Mouse (Mus musculus): Measurements from ENCODE around the gene Brd2.

DNA sequence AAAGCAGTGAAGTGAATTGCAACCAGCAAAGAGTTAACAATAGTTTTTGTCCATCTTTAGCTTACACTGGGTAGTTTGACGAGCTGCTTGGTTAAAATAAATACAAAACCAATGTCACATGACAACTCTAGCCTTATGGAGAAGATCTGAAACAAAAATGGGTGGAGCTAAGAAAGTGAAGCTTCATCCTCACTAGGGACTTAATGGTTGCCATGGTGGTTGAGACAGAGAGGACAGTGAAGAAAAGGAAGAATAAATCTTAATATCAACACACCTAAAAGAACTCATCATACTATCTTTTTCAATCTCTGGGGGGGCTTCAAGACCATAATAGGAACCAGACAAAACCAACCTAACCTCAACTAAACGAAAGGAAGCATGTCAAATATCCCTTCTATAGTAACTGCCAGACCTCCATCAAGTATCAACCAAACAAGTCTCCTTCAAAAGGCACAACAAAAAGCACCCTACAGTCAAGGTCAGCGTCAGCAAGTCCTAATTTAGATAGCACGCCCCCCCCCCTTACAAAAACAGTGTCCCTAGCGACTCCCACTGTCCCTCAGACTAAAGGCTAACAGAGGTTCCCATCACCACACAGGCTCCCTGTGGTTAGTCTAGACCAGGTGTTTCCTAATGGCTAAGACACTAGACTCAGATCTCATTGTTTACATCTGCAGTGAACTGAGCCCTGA is 4.9 kb downstream of the Brd2 start:
- TF ChIP-seq CTCF (IDR thresholded peaks at IDR 0.05; ENCODE audit: borderline replicate concordance, insufficient read depth, low read depth, low read length) (no peak), POLR2A (IDR thresholded peaks at IDR 0.05; ENCODE audit: borderline replicate concordance, insufficient read depth, low read length) (no peak)
